8 mouse cellular contexts compared by ENCODE assay signal in the genomic region with DNA sequence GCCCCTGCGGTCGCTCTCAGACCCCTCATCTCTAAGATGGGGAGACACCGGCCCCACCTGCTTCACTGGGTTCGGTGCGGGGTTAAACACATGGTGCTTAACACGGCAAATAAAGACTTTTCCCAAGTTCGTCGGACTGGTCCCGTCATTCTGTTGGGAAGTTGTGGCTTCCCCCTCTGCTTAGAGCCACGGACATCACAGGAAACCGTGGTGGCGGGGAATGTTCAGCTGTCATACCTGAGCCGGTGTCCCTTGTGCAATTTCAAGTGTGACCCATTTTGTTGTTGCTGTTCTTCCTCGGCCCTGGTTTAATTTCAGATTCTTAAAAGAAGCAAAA. TPM values are rescaled to one million over a fixed set of nuclear protein-coding genes. Genes with fewer than 3 reads are reported as not detected.
DNase-seq lines count a peak whose midpoint lies in the region; ATAC-seq and TF ChIP-seq lines count a peak whose summit lies in the region.

No protein-coding gene starts in this region.

- peak overlapping the region; percentile 69 for H3K4me2 ChIP-seq in limb, embryonic 14.5 days (replicated peaks; ENCODE audit: low read depth, low read length, severe bottlenecking)
- H3K4me2 ChIP-seq in stomach, embryonic 14.5 days (replicated peaks; ENCODE audit: low read depth, low read length), result peak overlapping the region; percentile 57

- H3K9me3 ChIP-seq in limb, embryonic 14.5 days (ENCODE audit: control insufficient read depth, low read length), result no peaks in the 10 kb centered on the region
- no peaks in the 10 kb centered on the region for H3K9me3 ChIP-seq in stomach, embryonic 14.5 days (ENCODE audit: control insufficient read depth, low read depth, low read length)

- H3K79me3 ChIP-seq in C2C12 (ENCODE audit: low read depth), result peaks cover 54% of the 10 kb centered on the region

- peak overlapping the region; percentile 92 for H3ac ChIP-seq in C2C12 (ENCODE audit: control insufficient read depth, insufficient read length, low read depth)

- peak overlapping the region; percentile 35; the same call in 1 of the 2 replicates for H3K27ac ChIP-seq in embryonic fibroblast, embryonic 13.5 days (ENCODE audit: insufficient read depth, low read length)
- peak overlapping the region; percentile 75 for H3K27ac ChIP-seq in limb, embryonic 14.5 days (replicated peaks; ENCODE audit: low read depth, low read length)
- peak overlapping the region; percentile 82; the same call in 1 of the 2 replicates for H3K27ac ChIP-seq in stomach, embryonic 14.5 days (ENCODE audit: low read length)

- TF ChIP-seq CTCF in C2C12 (IDR thresholded peaks at IDR 0.05; ENCODE audit: control insufficient read depth, insufficient read depth, insufficient read length), result no peak
- no peak for TF ChIP-seq CTCF in embryonic fibroblast, embryonic 13.5 days (IDR thresholded peaks at IDR 0.05; ENCODE audit: borderline replicate concordance, insufficient read depth, low read length)

- TF ChIP-seq POLR2A in embryonic fibroblast, embryonic 13.5 days (IDR thresholded peaks at IDR 0.05; ENCODE audit: low read depth, low read length), result no peak
- TF ChIP-seq POLR2A in limb, embryonic 14.5 days (IDR thresholded peaks at IDR 0.05; ENCODE audit: borderline replicate concordance, extremely low read depth, insufficient read depth, insufficient read length), result no peak

- H3K36me3 ChIP-seq in C2C12 (ENCODE audit: control insufficient read depth, insufficient read depth), result peaks cover 26% of the 10 kb centered on the region
- peaks cover 13% of the 10 kb centered on the region for H3K36me3 ChIP-seq in limb, embryonic 14.5 days (ENCODE audit: control insufficient read depth, insufficient read depth, low read length)
- H3K36me3 ChIP-seq in stomach, embryonic 14.5 days (ENCODE audit: control insufficient read depth, insufficient read depth, low read length), result no peaks in the 10 kb centered on the region

- H3K4me3 ChIP-seq in C2C12 (ENCODE audit: insufficient read depth, poor library complexity, severe bottlenecking), result peak overlapping the region; percentile 90
- peak overlapping the region; percentile 99 for H3K4me3 ChIP-seq in embryonic fibroblast, embryonic 13.5 days (ENCODE audit: insufficient read depth, low read length)
- H3K4me3 ChIP-seq in limb, embryonic 14.5 days (replicated peaks; ENCODE audit: low read length), result peak overlapping the region; percentile 92
- peak overlapping the region; percentile 92 for H3K4me3 ChIP-seq in stomach, embryonic 14.5 days (ENCODE audit: low read depth, low read length)

- H3K27me3 ChIP-seq in C2C12 (ENCODE audit: control insufficient read depth, insufficient read depth, insufficient read length), result no peaks in the 10 kb centered on the region
- no peaks in the 10 kb centered on the region for H3K27me3 ChIP-seq in limb, embryonic 14.5 days (ENCODE audit: control insufficient read depth, insufficient read depth, low read length)
- H3K27me3 ChIP-seq in stomach, embryonic 14.5 days (ENCODE audit: control insufficient read depth, insufficient read depth, low read length), result no peaks in the 10 kb centered on the region

- peaks cover 56% of the 10 kb centered on the region for H3K79me2 ChIP-seq in C2C12 (ENCODE audit: control insufficient read depth, insufficient read depth)

- peak; percentile 21 for DNase-seq in gastrocnemius, postnatal 25 days
- no peak for DNase-seq in gastrocnemius, postnatal 4 days (ENCODE audit: low spot score in 2 of 2)
- DNase-seq in limb, embryonic 14.5 days (ENCODE audit: low spot score), result no peak
- no peak for DNase-seq in right cerebral cortex, postnatal 10 days (ENCODE audit: low spot score in 2 of 2)
- no peak for DNase-seq in adrenal gland, adult 8-10 months

- 0% methylated on average over 14 of the region's 14 CpGs for WGBS in limb, embryonic 14.5 days
- 0% methylated on average over 14 of the region's 14 CpGs for WGBS in stomach, embryonic 14.5 days

- peaks cover 6% of the 10 kb centered on the region for H3K4me1 ChIP-seq in embryonic fibroblast, embryonic 13.5 days (ENCODE audit: control insufficient read depth, insufficient read depth, low read length)
- peaks cover 13% of the 10 kb centered on the region for H3K4me1 ChIP-seq in limb, embryonic 14.5 days (ENCODE audit: control insufficient read depth, insufficient read depth, low read length)
- peaks cover 8% of the 10 kb centered on the region for H3K4me1 ChIP-seq in stomach, embryonic 14.5 days (ENCODE audit: control insufficient read depth, insufficient read depth, low read length)

- peak overlapping the region; percentile 91 for H3K9ac ChIP-seq in limb, embryonic 14.5 days (ENCODE audit: low read depth, low read length, severe bottlenecking)
- H3K9ac ChIP-seq in stomach, embryonic 14.5 days (replicated peaks; ENCODE audit: low read depth, low read length), result peak overlapping the region; percentile 75

- ATAC-seq in limb, embryonic 14.5 days (ENCODE audit: low FRiP score, low read depth), result no peak; the same call in 1 of the 2 replicates
- no peak for ATAC-seq in stomach, embryonic 14.5 days (ENCODE audit: insufficient number of reproducible peaks, insufficient read depth, low FRiP score, low read depth)

TF ChIP-seq in C2C12, 6 proteins besides CTCF, POLR2A, EP300 and RAD21:
- TF ChIP-seq CEBPB (IDR thresholded peaks at IDR 0.05; ENCODE audit: low read depth) (no peak), MYOG (IDR thresholded peaks at IDR 0.05; ENCODE audit: control insufficient read depth, extremely low read depth, insufficient read length) (no peak), USF1 (IDR thresholded peaks at IDR 0.05; ENCODE audit: low read depth) (no peak), FOSL1 (IDR thresholded peaks at IDR 0.05; ENCODE audit: insufficient read depth, low read length, poor library complexity, severe bottlenecking) (no peak), MYOD1 (IDR thresholded peaks at IDR 0.05; ENCODE audit: control insufficient read depth, insufficient read length, low read depth) (no peak), MAX (IDR thresholded peaks at IDR 0.05) (no peak)

RNA-seq across cellular contexts. Expression of gene Pitpnb, which starts 0.5 kb away (rescaled TPM):
- 10 to 100 TPM; 20.3 to 21.1 TPM for total RNA-seq in gastrocnemius, postnatal 25 days (2021)
- total RNA-seq in gastrocnemius, postnatal 4 days (2021), result 10 to 100 TPM; 50.1 to 53.1 TPM
- polyA plus RNA-seq in C2C12 (2012; fragmentation: generic; extraction: Trizol), result 54.1 TPM
- 76.3 and 98.2 TPM in 2 replicates for polyA plus RNA-seq in embryonic fibroblast, embryonic 13.5 days (2011; ENCODE audit: insufficient read length, low read depth, missing spikeins)
- polyA plus RNA-seq in limb, embryonic 14.5 days (2012; rRNA removed), result 89.6 and 96.0 TPM in 2 replicates
- polyA plus RNA-seq in limb, embryonic 14.5 days (2014; fragmentation: Nextera tagmentation; extraction: Ambion mirVana), result 103 and 110 TPM in 2 replicates
- 112 and 115 TPM in 2 replicates for polyA plus RNA-seq in stomach, embryonic 14.5 days (2014; fragmentation: Nextera tagmentation; extraction: Ambion mirVana)
- total RNA-seq in adrenal gland, adult 8-10 months (2022), result 10 to 100 TPM; 71.1 to 88.0 (median 80.4) TPM
